Mouse (Mus musculus) liver, adult 10 weeks (tissue): ENCODE results near the gene Ehmt2. TPM values are rescaled to one million over a fixed set of nuclear protein-coding genes. Genes with fewer than 3 reads are reported as not detected.

Experiments used
- polyA plus RNA-seq: library from polyadenylated mRNA; stranded (reverse); fragments of 350-450 nt; fragmentation: Illumina TruSeq; extraction: RNeasy Lipid Tissue Mini Kit (QIAGEN cat#74804); gene quantifications from one replicate; pipeline ENCODE4 v1.2.3, GENCODE M21; 2014; ENCODE audit warnings: low read depth, low replicate concordance

Ehmt2 gene
- 7.4 TPM for polyA plus RNA-seq

DNA sequence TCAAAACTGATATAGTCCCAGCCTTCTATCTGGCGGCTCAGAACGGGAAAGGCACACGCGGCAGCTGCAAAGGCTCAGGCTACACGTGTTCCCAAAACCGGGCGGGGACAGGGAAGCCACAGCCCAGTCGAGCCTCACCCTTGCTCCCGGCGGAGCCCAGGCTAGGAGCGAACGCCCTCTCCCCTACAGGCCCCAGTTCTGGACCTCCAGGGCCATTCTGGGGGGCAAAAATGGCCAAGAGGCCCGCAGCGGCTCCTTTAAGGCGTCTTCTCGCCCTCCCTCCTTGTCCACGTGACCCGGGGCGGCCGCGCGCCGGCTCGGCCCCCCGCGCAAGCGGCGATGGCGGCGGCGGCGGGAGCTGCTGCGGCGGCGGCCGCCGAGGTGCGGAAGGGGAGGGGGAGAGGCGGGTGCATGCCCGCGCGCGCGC, at the start of gene Ehmt2, which contains the start of gene C2:
Gene Ehmt2 (plus strand): TSS at position 310 of the 427 bp plus-strand sequence.
Gene C2 (minus strand): TSS at position 106 of the 427 bp plus-strand sequence.

DNA sequence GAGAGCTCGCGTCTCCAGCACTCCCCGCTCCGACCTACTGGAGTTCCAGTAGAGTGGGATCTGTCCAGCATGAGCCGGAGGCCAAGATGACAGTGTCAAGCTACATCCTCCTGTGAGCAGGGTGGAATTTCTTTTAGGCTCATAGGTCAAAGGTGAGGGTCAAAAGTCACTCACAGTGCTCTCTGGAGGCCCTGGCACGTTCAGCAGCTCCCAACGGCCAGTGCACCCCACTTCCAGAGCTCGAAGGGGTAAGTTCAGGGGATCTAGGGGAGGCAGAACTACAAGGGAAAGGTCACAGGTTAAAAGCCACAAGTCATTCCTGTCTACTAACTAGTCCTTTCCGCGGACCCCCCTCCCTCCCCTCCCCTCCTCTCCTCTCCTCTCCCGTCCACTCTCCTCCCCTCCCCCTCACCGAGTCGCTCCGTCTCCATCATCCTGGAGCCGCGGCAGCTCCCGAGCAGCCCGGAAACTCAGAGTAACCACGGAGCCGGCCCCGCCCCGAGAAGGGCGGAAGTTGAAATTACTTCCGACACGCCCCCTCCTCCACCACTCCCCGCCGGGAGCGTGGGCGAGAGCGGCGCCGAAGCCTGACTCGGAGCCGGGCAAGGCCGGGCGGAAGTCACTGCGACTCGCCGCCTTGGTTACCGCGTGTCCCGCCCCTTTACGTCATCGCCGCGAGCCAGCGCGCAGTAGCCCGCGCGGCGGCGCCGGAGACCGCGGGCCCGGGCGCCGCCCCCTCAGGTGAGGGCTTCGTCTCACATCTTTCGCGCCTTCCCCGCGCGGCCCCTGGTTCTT, 48.4 kb upstream of the Ehmt2 start, which contains the start of the genes Skiv2l and Nelfe:
Gene Skiv2l (minus strand): TSS at position 489 of the 795 bp plus-strand sequence.
Gene Nelfe (plus strand): TSS at position 670 of the 795 bp plus-strand sequence.

DNA sequence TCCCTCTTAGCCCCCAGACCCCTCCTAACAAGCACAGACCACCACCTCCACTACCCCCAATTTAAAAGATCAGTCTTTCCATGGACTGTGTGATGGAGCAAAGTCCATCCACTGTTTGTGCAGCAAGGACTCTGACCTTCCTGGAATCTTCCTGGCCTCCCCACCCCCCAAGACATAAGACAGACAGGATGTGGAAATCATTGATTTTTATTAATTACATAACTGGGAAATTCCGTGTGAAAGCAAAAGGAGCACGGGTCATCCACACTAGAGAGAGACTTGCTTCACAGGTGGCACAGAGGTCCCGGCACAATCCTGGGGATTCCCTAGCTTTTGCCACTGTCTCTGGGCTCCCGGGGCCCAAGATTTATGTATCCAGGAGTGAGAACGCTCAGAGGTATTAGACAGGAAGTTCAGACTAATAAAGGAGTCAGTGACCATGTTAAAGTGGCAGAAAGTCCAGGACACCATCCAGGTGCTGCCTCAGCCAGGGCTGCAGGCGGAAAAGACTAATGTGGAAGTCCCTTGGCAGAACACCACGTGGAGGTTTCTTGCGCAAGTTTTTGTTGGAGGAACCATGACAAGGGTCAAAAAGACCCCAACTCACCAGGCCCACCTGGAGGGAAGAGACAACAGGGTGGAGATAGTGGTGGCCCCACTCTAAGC, 35.7 kb upstream of the Ehmt2 start, which contains the start of gene Cfb:
Gene Cfb (minus strand): TSS at position 103 of the 666 bp plus-strand sequence.

DNA sequence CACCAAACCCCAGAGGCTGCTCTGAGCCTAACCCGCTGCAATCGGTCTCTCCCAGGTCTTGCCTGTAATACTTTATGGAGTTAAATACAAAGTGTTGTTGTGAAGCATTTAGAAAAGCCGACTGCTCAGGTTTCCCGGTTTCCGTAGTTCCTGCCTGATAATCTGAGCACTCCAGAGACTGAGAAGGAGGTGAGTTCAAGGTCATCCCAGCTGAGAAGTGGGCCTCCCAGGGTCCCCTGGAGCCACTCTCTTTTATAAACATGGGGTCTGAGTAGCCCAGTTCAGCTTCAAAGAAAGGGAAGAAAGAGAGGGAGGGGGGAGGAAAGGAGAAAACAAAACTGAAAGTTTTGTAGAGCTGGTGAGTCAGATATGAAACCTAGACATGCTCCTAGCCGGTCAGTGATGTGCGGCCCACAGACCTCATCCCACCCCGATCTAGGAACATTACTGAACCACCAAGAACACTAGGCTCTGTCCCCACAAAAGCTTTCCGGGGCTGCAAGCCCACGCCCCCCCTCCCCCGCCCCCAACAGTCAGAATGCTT, 18.9 kb upstream of the Ehmt2 start, which contains the start of gene Zbtb12:
Gene Zbtb12 (plus strand): TSS at position 148 of the 544 bp plus-strand sequence.

DNA sequence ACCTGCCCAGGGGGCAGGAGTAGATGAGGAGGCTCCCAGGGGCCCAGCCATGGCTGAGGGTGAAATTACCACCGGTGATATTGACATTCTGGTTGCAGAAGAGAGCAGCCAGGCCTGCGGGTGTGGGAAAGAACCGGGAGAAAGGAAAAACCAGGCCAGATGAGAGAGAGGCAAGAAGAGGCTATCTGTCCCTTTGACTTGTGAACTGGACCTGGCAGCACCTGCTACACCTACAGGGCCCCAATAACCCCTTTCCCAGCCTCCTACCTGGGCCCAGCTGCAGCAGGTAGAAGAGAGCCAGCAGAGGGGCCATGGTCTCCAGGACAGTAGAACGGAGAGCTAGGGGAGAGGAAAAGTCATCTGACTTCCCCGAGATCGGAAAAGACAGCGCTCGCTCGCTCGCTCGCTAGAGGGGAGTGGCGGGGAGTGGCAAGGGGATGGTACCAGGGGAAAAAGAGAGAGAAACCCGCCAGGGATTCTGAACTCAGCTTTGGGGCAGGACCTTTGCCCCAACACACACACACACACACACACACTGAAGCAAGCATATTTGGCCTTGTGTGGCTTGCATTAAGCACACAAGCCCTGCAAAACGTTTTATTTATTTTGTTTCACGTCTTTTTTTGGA, 16.5 kb upstream of the Ehmt2 start, which contains the start of gene Gm20547:
Gene Gm20547 (minus strand): TSS at position 360 of the 628 bp plus-strand sequence.

DNA sequence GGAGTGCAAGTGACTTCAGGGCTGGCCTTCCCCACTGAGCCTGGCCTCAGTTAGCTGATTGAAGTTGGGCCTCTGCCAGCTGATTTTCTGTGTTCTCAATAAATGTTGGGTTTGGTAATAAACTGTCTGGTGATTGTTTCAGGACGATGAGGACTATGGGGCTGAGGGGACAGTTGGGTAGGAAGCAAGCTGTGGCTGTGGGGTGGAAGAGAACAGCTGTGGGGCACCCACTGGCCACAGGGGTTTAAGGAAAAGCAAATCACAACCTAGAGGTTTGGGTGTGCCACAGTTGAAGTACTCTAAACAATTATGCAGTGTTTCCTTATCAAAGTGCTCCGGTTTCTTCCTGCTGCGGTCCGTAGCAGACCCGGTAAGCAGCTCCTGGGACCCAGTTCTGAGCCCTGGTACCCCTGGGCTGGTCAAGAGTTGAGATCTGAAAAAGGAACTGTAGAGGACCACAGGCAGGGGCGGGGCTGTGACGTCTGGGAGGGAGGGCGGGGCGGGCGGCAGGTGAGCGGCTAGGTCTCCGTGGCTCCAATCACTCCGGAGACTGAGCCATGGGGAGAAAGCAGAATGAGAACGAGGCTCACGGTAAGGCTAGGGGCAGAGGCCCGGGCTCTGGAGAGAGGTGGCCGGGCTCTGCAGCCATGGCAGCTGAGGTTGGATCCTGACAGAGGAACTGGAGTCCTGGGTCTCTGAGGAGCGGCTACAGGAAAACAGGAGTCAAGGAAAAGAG, 15.8 kb downstream of the Ehmt2 start, which contains the start of gene Slc44a4:
Gene Slc44a4 (plus strand): TSS at position 537 of the 736 bp plus-strand sequence.

DNA sequence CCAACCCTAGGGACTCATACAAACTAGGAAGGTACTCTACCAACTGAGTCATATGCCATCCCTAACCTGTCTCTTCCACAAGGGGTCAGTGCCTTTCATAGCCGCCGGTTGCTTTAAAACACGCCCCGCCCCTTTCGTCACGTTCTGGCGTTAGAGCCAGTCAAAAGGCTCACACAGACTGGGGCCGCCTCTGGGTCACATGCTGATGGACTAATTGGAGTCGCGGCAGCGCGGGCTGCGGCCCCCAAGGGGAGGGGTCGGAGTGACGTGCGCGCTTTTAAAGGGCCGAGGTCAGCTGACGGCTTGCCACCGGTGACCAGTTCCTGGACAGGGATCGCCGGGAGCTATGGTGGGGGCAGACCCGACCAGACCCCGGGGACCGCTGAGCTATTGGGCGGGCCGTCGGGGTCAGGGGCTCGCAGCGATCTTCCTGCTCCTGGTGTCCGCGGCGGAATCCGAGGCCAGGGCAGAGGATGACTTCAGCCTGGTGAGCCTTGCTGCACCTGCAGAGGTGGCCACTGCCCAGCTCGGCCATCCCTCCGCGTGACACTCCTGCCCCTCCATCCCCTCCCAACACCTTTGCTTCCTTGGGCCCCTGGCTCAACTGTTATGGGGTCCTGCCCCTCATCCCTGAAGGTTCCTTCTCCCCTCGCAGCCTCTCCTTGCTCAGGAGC, 32.9 kb downstream of the Ehmt2 start, which contains the start of gene Neu1:
Gene Neu1 (plus strand): TSS at position 193 of the 674 bp plus-strand sequence.

DNA sequence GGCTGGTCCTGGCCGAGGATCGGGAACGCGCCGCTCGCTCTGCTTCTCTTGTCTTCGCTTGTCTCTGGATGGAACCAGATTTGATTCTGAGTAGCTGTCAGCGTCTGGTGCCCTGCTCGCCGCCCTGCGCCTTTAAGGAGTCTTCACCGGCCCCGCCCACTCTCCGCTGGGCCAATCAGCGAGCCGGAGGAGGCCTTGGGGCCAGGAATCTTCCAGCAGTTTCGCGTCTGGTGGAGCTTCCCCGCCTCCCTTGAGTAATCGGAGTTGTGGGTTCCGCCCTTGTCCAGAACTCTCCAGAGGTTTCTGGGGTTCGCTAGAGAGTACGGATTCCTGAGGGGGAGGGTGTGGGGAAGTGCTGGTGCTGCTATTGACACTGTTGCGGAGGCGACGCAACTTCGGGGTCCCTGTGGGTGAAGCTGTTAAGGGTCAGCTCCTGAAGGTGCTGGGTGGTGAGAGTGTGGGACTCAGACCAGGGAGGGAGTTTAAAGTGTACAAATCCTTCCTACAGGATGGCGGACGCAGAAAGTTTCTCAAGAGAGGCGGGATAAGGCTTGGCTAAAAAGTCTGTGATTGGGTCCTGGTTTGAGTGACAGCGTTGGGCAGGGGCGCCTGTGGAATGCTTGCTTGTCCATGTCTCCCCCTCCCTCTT, 61.0 kb downstream of the Ehmt2 start, which contains the start of gene Hspa1b:
Gene Hspa1b (minus strand): TSS at position 109 of the 649 bp plus-strand sequence.

Other genes with a start within 250 kb of the Ehmt2 start
- 0.03 TPM for gene Tnxb, start 227.9 kb upstream of the Ehmt2 start, polyA plus RNA-seq
- 80.2 TPM for gene C4b, start 154.6 kb upstream of the Ehmt2 start, polyA plus RNA-seq
- not detected for gene Cyp21a1, start 93.9 kb upstream of the Ehmt2 start, polyA plus RNA-seq
- 3.5 TPM for gene Stk19, start 61.5 kb upstream of the Ehmt2 start, polyA plus RNA-seq
- 3.6 TPM for gene Dxo, start 61.5 kb upstream of the Ehmt2 start, polyA plus RNA-seq
- 3.2 TPM for gene Skiv2l, start 48.3 kb upstream of the Ehmt2 start, polyA plus RNA-seq
- 1.5 TPM for gene Nelfe, start 48.1 kb upstream of the Ehmt2 start, polyA plus RNA-seq
- 281 TPM for gene Cfb, start 36.0 kb upstream of the Ehmt2 start, polyA plus RNA-seq
- 0.69 TPM for gene Zbtb12, start 19.0 kb upstream of the Ehmt2 start, polyA plus RNA-seq
- 33.6 TPM for gene Gm20547, start 16.4 kb upstream of the Ehmt2 start, polyA plus RNA-seq
- gene C2, start 204 bp upstream of the Ehmt2 start, polyA plus RNA-seq, result 24.6 TPM
- not detected for gene Slc44a4, start 16.0 kb downstream of the Ehmt2 start, polyA plus RNA-seq
- 3.7 TPM for gene Neu1, start 32.8 kb downstream of the Ehmt2 start, polyA plus RNA-seq
- gene Hspa1b, start 60.8 kb downstream of the Ehmt2 start, polyA plus RNA-seq, result 1.3 TPM
- gene Gm20481, start 71.4 kb downstream of the Ehmt2 start, polyA plus RNA-seq, result not detected
- not detected for gene Hspa1a, start 73.7 kb downstream of the Ehmt2 start, polyA plus RNA-seq
- gene Hspa1l, start 74.2 kb downstream of the Ehmt2 start, polyA plus RNA-seq, result not detected
- 12.7 TPM for gene Lsm2, start 83.4 kb downstream of the Ehmt2 start, polyA plus RNA-seq
- gene Vars, start 102.5 kb downstream of the Ehmt2 start, polyA plus RNA-seq, result 1.2 TPM
- not detected for gene Vwa7, start 118.1 kb downstream of the Ehmt2 start, polyA plus RNA-seq
- gene Sapcd1, start 129.5 kb downstream of the Ehmt2 start, polyA plus RNA-seq, result not detected
- gene Msh5, start 148.3 kb downstream of the Ehmt2 start, polyA plus RNA-seq, result 1.1 TPM
- 5.7 TPM for gene Clic1, start 151.5 kb downstream of the Ehmt2 start, polyA plus RNA-seq
- not detected for gene Ddah2, start 160.6 kb downstream of the Ehmt2 start, polyA plus RNA-seq
- gene Ly6g6c, start 166.9 kb downstream of the Ehmt2 start, polyA plus RNA-seq, result not detected
- gene Mpig6b, start 167.7 kb downstream of the Ehmt2 start, polyA plus RNA-seq, result not detected
- gene Ly6g6e, start 178.4 kb downstream of the Ehmt2 start, polyA plus RNA-seq, result not detected
- not detected for gene Ly6g6d, start 179.6 kb downstream of the Ehmt2 start, polyA plus RNA-seq
- not detected for gene Ly6g6f, start 187.1 kb downstream of the Ehmt2 start, polyA plus RNA-seq
- gene Abhd16a, start 190.8 kb downstream of the Ehmt2 start, polyA plus RNA-seq, result 4.4 TPM
- gene Ly6g5c, start 209.8 kb downstream of the Ehmt2 start, polyA plus RNA-seq, result not detected
- gene Ly6g5b, start 217.0 kb downstream of the Ehmt2 start, polyA plus RNA-seq, result not detected
- gene Gpank1, start 223.0 kb downstream of the Ehmt2 start, polyA plus RNA-seq, result 1.4 TPM
- gene Csnk2b, start 223.6 kb downstream of the Ehmt2 start, polyA plus RNA-seq, result 97.4 TPM
- gene D17H6S53E, start 227.9 kb downstream of the Ehmt2 start, polyA plus RNA-seq, result 1.3 TPM
- 85.5 TPM for gene Apom, start 233.6 kb downstream of the Ehmt2 start, polyA plus RNA-seq
- 5.2 TPM for gene Bag6, start 236.7 kb downstream of the Ehmt2 start, polyA plus RNA-seq